Mouse (Mus musculus): ENCODE measurements around the gene Cox6a1. TPM values are rescaled to one million over a fixed set of nuclear protein-coding genes. Genes with fewer than 3 reads are reported as not detected.

Gene Cox6a1
- polyA plus RNA-seq, 1 experiment from 2014 or later = 801 TPM

DNA sequence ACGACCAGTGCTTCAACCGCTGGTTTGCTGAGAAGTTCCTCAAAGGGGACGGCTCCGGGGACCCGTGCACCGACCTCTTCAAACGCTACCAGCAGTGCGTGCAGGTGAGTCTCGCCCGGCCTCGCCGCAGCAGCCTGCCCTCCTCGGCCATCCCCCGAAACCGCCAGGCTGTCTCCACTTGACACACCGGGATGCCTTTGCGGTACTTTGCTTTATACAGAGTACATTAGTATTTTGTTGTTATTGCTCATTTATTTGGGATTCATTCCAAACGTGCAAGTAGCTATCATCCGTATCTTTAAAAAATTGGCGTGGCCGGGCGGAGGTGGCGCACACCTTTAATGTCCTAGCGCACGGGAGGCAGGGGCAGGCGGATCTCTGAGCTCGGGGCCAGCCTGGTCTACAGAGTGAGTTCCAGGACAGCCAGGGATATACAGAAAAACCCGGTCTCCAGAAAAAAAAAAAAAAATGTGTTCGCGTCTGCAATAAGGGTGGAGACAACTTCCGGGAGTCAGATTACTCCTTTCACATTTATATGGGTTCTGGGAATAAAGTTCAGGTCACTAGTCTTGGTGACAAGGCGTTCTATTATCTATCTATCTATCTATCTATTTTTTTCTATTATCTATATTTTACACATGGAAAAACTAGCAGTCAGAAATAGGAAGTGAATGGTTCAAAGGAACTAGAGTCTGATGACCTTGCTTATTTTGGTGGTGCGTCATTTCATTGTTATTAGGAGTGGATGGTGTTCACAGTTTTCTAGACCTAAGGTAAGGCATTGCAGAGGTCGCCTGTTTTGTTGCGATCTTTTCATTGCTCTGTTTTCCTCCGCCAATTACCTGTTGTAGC is 7.2 kb downstream of the Cox6a1 start:
- Histone ChIP-seq H3K4me1 (peaks cover 11% of the 10 kb centered on the region), H3K27ac (peak overlapping the region; percentile 80; the same call in 1 of the 2 replicates), H3K4me2 (peak overlapping the region; percentile 73), H3K9me3 (no peaks in the 10 kb centered on the region), H3K9ac (peak overlapping the region; percentile 90), H3K4me3 (peak overlapping the region; percentile 72), H3K36me3 (peaks cover 49% of the 10 kb centered on the region), H3K27me3 (no peaks in the 10 kb centered on the region)
- ATAC-seq (ENCODE audit: insufficient number of reproducible peaks, insufficient read depth, low FRiP score, low TSS enrichment, low read depth) = 0 out of 2 replicates have a peak, but pooled peaks have one; percentile 34
- 11% methylated on average over 36 of the region's 36 CpGs for WGBS

DNA sequence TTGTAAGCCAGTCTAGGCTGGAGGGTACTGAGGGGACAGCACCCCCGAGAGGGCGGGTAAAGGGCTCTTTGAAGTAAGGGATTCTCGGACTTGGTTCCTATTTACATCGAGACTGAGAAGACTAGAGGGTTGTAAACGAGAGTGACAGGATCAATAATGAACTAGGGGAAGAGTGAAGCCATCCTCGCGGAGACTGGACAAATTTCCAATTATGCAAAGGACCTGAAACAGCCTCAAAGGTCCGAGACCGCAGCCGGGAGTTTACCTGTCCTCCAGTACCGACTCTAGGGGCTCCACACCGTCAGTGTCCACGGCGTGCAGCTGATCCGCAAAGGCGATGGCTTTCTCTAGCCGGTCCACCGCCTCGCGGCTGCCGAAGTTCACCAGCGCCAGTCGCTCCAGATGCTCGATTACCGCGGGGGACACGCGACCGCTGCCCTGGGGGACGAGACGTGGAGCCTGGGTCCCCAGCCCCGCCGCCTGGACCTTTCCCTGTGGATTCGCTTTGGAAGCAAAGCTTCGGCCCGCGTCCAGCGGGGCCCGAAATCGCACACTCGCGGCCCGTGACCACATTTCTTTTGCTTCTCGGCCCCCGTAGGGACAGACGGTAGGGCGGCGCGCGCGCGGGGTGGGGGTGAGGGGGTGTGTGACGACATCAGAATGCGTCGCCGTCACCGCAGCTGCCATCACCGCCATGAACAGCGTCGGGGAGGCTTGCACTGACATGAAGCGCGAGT is 8.0 kb downstream of the Cox6a1 start, which contains the start of the genes Gatc and Triap1:
TSS of gene Gatc (minus strand) at position 602 of the 737 bp plus-strand sequence.
TSS of gene Triap1 (plus strand) at position 649 of the 737 bp plus-strand sequence.
- peak within 1 kb of the TSS; percentile 80 for H3K27ac ChIP-seq
- peak; percentile 78 for ATAC-seq (ENCODE audit: insufficient number of reproducible peaks, insufficient read depth, low FRiP score, low TSS enrichment, low read depth)
- H3K9me3 ChIP-seq = no peaks in the 10 kb centered on the region
- peak within 1 kb of the TSS; percentile 72 for H3K4me3 ChIP-seq
- peaks cover 51% of the 10 kb centered on the region for H3K36me3 ChIP-seq
- no peaks in the 10 kb centered on the region for H3K27me3 ChIP-seq
- peak within 1 kb of the TSS; percentile 73 for H3K4me2 ChIP-seq
- H3K9ac ChIP-seq = peak within 1 kb of the TSS; percentile 90
- peaks cover 11% of the 10 kb centered on the region for H3K4me1 ChIP-seq
- WGBS = under 1% methylated on average over 62 of the region's 62 CpGs

DNA sequence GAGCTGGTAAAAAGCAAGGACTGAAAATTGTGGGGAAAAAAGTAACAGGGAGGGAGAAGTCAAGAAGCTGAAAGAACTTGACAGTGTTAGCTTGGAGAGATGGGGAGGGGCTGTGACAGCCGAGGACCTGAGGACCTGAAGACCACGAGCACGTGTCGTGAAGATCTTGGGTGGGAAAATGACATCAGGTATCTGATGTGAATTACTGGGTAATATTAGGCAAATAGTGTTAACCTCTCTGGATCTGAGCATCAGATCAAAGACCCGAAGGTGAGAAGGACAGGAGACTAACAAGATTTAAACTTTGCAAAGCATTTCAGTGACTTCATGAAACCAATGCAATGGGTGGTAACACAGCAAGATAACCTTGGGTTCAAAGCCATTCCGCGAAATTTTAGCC is 8.8 kb downstream of the Cox6a1 start:
- H3K4me2 ChIP-seq = peak overlapping the region; percentile 73
- no peaks in the 10 kb centered on the region for H3K9me3 ChIP-seq
- ATAC-seq (ENCODE audit: insufficient number of reproducible peaks, insufficient read depth, low FRiP score, low TSS enrichment, low read depth) = no peak
- H3K4me1 ChIP-seq = peaks cover 11% of the 10 kb centered on the region
- WGBS = 31% methylated on average over 7 of the region's 7 CpGs
- peaks cover 52% of the 10 kb centered on the region for H3K36me3 ChIP-seq
- H3K9ac ChIP-seq = peak overlapping the region; percentile 90; the same call in 1 of the 2 replicates
- H3K4me3 ChIP-seq = peak overlapping the region; percentile 72
- no peaks in the 10 kb centered on the region for H3K27me3 ChIP-seq
- H3K27ac ChIP-seq = no peak overlapping the region

DNA sequence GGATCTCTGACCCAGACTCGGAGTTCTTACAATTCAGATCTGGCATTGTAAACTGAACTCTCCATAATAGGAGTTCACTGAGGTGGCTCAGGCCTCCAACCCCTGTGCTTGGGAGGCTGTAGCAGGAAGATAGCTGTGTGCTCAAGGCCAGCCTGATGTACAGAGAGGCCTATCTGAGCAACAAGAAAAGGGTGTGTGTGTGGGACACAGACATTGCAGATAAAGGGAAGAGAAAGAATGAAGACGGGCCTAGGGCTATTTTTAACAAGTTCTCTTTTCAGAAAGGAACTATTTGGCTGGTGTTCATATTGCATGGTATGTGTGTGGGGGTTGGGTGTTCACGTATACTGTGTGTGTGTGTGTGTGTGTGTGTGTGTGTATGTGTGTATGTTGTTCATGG is 15.2 kb downstream of the Cox6a1 start:
- Histone ChIP-seq H3K4me2 (no peak overlapping the region), H3K36me3 (peaks cover 79% of the 10 kb centered on the region), H3K27me3 (no peaks in the 10 kb centered on the region), H3K4me3 (no peak overlapping the region), H3K4me1 (peaks cover 8% of the 10 kb centered on the region; the same call in 1 of the 2 replicates), H3K27ac (no peak overlapping the region), H3K9ac (no peak overlapping the region), H3K9me3 (no peaks in the 10 kb centered on the region)
- 77% methylated on average over 3 of the region's 3 CpGs for WGBS
- no peak for ATAC-seq (ENCODE audit: insufficient number of reproducible peaks, insufficient read depth, low FRiP score, low TSS enrichment, low read depth)

DNA sequence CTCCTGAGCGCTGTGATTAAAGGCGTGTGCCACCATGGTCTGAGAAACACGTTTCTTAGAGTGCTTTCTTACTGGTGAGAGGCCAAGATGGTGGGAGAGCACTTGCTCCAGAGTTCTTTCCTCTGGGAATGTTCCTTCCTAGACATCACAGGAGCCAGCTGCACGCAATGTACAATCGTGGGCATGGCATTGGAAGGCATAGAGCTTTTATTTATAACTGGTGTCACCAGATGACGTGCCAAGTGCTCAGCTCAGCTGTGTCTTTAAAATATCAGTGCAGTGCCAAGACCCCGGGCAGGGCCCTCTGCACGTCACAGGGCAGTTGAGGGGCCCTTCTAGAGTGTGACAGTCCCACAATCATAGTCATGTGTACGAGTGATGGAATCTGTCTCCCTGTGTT is 17.8 kb downstream of the Cox6a1 start:
- Histone ChIP-seq H3K27ac (no peak overlapping the region), H3K36me3 (peaks cover 64% of the 10 kb centered on the region), H3K27me3 (no peaks in the 10 kb centered on the region), H3K9ac (no peak overlapping the region), H3K9me3 (no peaks in the 10 kb centered on the region), H3K4me3 (no peak overlapping the region), H3K4me2 (no peak overlapping the region), H3K4me1 (peaks cover 16% of the 10 kb centered on the region)
- no peak for ATAC-seq (ENCODE audit: insufficient number of reproducible peaks, insufficient read depth, low FRiP score, low TSS enrichment, low read depth)
- 82% methylated on average over 9 of the region's 9 CpGs for WGBS

DNA sequence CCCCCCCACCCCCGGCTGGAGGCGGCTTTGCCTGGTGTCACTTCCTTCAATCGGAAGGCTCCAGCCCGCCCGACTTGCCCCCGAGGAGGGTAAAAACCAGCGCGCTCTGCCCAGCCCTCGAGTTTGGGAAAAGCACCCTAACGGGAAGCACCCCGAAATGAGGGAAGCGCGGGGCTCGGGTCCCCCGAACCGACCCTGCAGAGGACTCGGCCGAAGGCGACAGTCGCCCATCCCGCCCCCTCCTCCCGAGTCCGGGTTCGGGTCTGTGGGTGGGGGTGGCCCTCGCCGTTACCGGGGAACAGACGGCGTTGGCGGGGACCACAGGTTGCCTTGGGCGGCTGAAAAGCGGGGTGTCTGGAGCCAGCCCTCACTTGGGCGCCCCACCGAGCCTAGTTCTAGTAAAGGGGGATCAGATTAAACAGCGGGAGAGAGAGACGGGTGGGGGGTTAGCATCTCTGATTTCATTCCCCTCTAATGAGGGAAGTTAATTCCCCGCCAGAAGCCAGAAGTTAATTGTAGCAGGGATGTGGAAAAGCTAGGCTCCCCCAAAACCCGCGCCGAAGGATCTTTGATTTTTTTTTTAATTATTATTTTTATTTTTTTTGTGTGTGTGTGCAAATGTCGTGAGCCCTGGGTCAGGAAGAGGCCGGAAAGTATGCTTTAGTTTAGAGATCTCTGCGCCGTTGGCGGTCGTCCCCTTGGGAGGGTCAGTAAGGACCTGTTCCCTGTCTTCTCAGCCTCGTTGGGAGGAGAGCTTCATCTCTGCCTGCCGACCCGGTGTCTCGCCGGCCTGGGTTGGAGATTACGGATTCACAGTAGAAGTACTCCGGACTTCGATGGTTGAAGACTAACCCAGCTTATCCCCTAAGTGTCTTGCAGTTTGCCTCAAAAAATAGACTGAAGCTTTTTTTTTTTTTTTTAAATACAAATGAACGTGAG is 20.9 kb downstream of the Cox6a1 start:
- H3K9ac ChIP-seq = peak overlapping the region; percentile 95
- H3K9me3 ChIP-seq = no peaks in the 10 kb centered on the region
- ATAC-seq (ENCODE audit: insufficient number of reproducible peaks, insufficient read depth, low FRiP score, low TSS enrichment, low read depth) = no peak
- no peaks in the 10 kb centered on the region for H3K27me3 ChIP-seq
- H3K4me2 ChIP-seq = peak overlapping the region; percentile 86
- H3K36me3 ChIP-seq = peaks cover 33% of the 10 kb centered on the region
- H3K4me1 ChIP-seq = peaks cover 19% of the 10 kb centered on the region
- peak overlapping the region; percentile 91 for H3K27ac ChIP-seq
- WGBS = under 1% methylated on average over 54 of the region's 55 CpGs
- peak overlapping the region; percentile 92 for H3K4me3 ChIP-seq

DNA sequence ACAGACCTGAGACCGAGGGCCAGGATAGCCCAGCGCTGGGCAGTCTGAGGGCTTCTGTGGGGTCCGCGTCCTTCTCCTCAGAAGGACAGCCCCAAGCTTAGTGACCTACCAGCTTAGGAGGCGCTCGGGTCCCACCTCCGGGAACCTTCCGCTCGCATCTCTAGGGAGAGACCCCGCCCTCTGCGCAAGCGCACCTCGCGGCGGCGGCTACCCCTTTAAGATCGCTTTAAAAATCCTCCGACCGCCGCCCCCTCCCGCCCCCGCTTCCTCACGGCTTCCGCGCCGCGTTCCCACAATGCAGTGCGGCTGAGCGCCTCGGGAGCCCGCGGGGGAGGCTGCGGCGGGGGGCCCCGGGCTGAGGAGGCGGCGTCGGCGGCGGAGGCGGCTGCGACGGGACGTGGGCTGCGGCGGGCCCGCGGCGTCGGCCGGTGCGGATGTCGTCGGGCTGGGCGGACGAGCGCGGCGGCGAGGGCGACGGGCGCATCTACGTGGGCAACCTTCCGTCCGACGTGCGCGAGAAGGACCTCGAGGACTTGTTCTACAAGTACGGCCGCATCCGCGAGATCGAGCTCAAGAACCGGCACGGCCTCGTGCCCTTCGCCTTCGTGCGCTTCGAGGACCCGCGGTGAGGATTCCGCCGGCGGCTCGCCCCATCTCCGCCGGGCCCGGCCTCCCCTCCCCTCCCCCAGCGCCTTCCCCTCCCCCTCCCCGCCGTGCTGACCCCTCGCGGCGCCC is 21.7 kb downstream of the Cox6a1 start, which contains the start of gene Srsf9:
TSS of gene Srsf9 (plus strand) at position 303 of the 735 bp plus-strand sequence.
- H3K4me2 ChIP-seq = peak within 1 kb of the TSS; percentile 86

DNA sequence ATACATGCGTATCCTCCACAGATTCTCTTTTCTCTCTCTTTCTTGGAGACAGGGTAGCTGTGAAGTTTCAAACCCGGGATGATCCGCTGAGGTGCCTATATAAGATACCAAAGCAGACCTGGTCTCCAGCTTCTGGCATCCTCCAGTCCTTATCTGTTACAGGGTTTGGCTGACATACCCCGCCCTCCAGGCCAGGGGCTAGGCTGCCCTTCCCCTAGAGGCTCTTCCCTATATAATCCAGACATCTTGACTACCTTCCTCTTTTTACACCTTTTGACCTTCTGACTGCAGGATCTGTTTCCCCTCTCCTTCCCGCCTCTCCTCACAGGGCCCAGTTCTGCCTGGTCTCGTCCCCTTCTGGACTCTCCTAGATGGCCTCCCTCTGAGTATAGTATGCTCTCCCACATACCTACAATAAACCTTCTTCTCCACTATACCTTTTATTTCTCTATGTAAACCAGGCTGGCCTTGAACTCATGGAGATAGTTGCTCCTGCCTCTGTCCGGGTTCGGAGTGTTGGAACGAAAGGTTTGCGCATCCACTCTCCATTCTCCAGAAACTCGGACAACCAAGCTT is 22.4 kb downstream of the Cox6a1 start:
- Histone ChIP-seq H3K36me3 (peaks cover 18% of the 10 kb centered on the region), H3K27me3 (no peaks in the 10 kb centered on the region), H3K9ac (peak overlapping the region; percentile 95), H3K4me1 (peaks cover 19% of the 10 kb centered on the region), H3K27ac (peak overlapping the region; percentile 91), H3K4me3 (peak overlapping the region; percentile 92), H3K4me2 (peak overlapping the region; percentile 86), H3K9me3 (no peaks in the 10 kb centered on the region)
- ATAC-seq (ENCODE audit: insufficient number of reproducible peaks, insufficient read depth, low FRiP score, low TSS enrichment, low read depth) = peak; percentile 39; the same call in 1 of the 2 replicates
- WGBS = 28% methylated on average over 11 of the region's 11 CpGs

More for the DNA sequence above, 21.7 kb downstream of the Cox6a1 start, which contains the start of gene Srsf9:
- peak within 1 kb of the TSS; percentile 95 for H3K9ac ChIP-seq
- H3K27me3 ChIP-seq = no peaks in the 10 kb centered on the region
- under 1% methylated on average over 77 of the region's 97 CpGs for WGBS
- H3K9me3 ChIP-seq = no peaks in the 10 kb centered on the region
- H3K4me1 ChIP-seq = peaks cover 19% of the 10 kb centered on the region
- peaks cover 25% of the 10 kb centered on the region for H3K36me3 ChIP-seq
- H3K27ac ChIP-seq = peak within 1 kb of the TSS; percentile 91
- peak within 1 kb of the TSS; percentile 92 for H3K4me3 ChIP-seq
- ATAC-seq (ENCODE audit: insufficient number of reproducible peaks, insufficient read depth, low FRiP score, low TSS enrichment, low read depth) = peak; percentile 86

DNA sequence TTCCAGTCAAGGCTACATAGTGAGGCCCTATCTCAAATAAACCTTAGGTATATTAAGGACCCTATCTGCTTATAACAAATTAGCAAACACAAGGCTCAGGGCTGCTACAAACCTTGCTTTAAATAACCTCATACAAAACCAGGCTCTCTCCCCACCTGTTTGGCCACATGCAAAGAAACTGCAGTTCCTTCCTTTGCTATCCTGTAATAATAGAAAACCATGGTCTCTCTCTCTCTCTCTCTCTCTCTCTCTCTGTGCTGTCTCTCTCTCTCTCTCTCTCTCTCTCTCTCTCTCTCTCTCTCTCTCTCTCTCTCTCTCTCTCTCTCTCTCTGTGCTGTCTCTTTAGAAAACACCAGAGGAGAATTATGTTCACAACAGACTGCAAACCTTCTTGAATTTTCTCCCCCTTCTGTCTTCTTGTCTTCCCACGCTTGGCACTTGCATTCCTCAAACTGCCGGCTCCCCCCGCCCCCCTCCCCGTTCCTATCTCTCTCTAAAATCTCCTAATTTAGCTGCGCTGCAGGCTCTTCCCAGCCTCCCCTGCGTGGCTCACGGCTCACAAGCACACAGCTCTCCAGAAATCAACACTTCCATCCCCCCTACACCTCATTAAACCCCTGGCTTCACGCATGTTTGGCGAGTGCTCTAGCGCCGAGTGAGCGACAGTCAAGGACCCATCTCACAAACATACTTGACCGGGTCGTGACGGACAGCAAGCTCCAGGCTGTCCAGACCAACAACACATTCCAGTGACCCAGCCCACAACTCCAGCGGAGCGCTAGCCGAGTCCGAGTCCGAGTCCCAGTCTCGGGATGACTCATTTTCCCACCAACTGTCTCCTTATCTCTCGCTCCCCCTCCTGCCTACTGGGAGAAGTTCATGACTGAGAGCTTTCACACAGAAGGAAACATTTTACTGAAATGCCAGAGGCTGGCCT is 29.5 kb downstream of the Cox6a1 start:
- Histone ChIP-seq H3K4me3 (peak overlapping the region; percentile 43), H3K9me3 (no peaks in the 10 kb centered on the region), H3K27ac (peak overlapping the region; percentile 88), H3K36me3 (no peaks in the 10 kb centered on the region), H3K4me1 (peaks cover 38% of the 10 kb centered on the region), H3K27me3 (no peaks in the 10 kb centered on the region), H3K4me2 (peak overlapping the region; percentile 81), H3K9ac (peak overlapping the region; percentile 67)
- WGBS = under 1% methylated on average over 22 of the region's 22 CpGs
- peak; percentile 65 for ATAC-seq (ENCODE audit: insufficient number of reproducible peaks, insufficient read depth, low FRiP score, low TSS enrichment, low read depth)

Measured in embryonic facial prominence, embryonic 13.5 days (tissue).